Mouse (Mus musculus) ES-E14 (cell line): Measurements from ENCODE around the gene Ccl25. TPM values are rescaled to one million over a fixed set of nuclear protein-coding genes. Genes with fewer than 3 reads are reported as not detected.
"Not testable (repeated sequence)": the region's sequence is repeated elsewhere in the genome, so short reads cannot be mapped to it uniquely, and the experiment has no call there.

Source experiments
- DNase-seq: peaks from one replicate; pipeline ENCODE4 v3.0.0-alpha.2; 2013; ENCODE audit warnings: low read depth, low spot score
- H3K27ac ChIP-seq: 2 replicates; pipeline ENCODE4 v1.5.1; 2012; ENCODE audit warnings: low read depth, mild to moderate bottlenecking, low read length, moderate library complexity, mixed read lengths; ENCODE audit not compliant: poor library complexity, insufficient read depth, severe bottlenecking
- H3K36me3 ChIP-seq: 2 replicates; pipeline ENCODE4 v1.6.1; 2012; ENCODE audit warnings: mild to moderate bottlenecking, low read length, moderate library complexity, mixed read lengths; ENCODE audit not compliant: control insufficient read depth, poor library complexity, insufficient read depth, severe bottlenecking
- H3K4me1 ChIP-seq, 2 experiments: fragments of 150-350 bp in 1 of 2; sonication (generic) in 1 of 2; 2 replicates each; pipeline ENCODE4 v1.6.1; 2012; ENCODE audit warnings: low read length in 2 of 2, mild to moderate bottlenecking in 1 of 2, mixed read lengths in 1 of 2; ENCODE audit not compliant: control insufficient read depth in 2 of 2, insufficient read depth in 2 of 2, poor library complexity in 1 of 2
- H3K4me3 ChIP-seq, 2 experiments: fragments of 150-350 bp in 1 of 2; sonication (generic) in 1 of 2; 2 replicates each; pipeline ENCODE4 v1.5.1; 2012; ENCODE audit warnings: low read length in 2 of 2, low read depth in 1 of 2, mild to moderate bottlenecking in 1 of 2, mixed read lengths in 1 of 2; ENCODE audit not compliant: insufficient read depth in 1 of 2, poor library complexity in 1 of 2, severe bottlenecking in 1 of 2
- H3K9ac ChIP-seq: 2 replicates; pipeline ENCODE4 v1.6.1; 2012; ENCODE audit warnings: low read depth, mild to moderate bottlenecking, low read length, mixed read lengths; ENCODE audit not compliant: poor library complexity, insufficient read depth, severe bottlenecking
- H3K9me3 ChIP-seq: fragments of 150-350 bp; sonication (generic); 2 replicates; pipeline ENCODE4 v1.6.1; 2012; ENCODE audit warnings: low read depth, mild to moderate bottlenecking, low read length; ENCODE audit not compliant: control insufficient read depth, insufficient read depth
- CHD2 ChIP-seq: IDR thresholded peaks from 2 replicates; pipeline ENCODE4 v1.6.1; 2014; ENCODE audit warnings: mild to moderate bottlenecking, low read depth, low read length, inconsistent platforms
- HCFC1 ChIP-seq: IDR thresholded peaks from 2 replicates; pipeline ENCODE4 v1.6.1; 2012; ENCODE audit warnings: low read length, inconsistent platforms, borderline replicate concordance; ENCODE audit not compliant: insufficient read depth
- MAFK ChIP-seq: IDR thresholded peaks from 2 replicates; pipeline ENCODE4 v1.6.1; 2014; ENCODE audit warnings: mild to moderate bottlenecking, low read depth, low read length, inconsistent platforms; ENCODE audit not compliant: insufficient read depth
- ZC3H11A ChIP-seq: IDR thresholded peaks from 2 replicates; pipeline ENCODE4 v1.6.1; 2012; ENCODE audit warnings: low read depth, mild to moderate bottlenecking, inconsistent platforms, low read length, borderline replicate concordance
- ZNF384 ChIP-seq: IDR thresholded peaks from 2 replicates; pipeline ENCODE4 v1.6.1; 2012; ENCODE audit warnings: low read depth, low read length, inconsistent platforms
- in situ Hi-C, 2 experiments: fragments of 600-800 bp; cut with MboI; formaldehyde crosslinking; loops; one replicate each; pipeline ENCODE4 v1.15.1; 2025; ENCODE audit warnings: low sequenced_read_pairs in 2 of 2, inconsistent platforms in 1 of 2; ENCODE audit not compliant: unreplicated experiment in 2 of 2
- total RNA-seq: library from RNA; depleted of rRNA; stranded (reverse); fragments of 300-350 nt; gene quantifications from 2 replicates; pipeline ENCODE4 v1.2.3, GENCODE M21; 2012

Gene Ccl25
- total RNA-seq, 1 experiment, result 17.6 TPM

DNA sequence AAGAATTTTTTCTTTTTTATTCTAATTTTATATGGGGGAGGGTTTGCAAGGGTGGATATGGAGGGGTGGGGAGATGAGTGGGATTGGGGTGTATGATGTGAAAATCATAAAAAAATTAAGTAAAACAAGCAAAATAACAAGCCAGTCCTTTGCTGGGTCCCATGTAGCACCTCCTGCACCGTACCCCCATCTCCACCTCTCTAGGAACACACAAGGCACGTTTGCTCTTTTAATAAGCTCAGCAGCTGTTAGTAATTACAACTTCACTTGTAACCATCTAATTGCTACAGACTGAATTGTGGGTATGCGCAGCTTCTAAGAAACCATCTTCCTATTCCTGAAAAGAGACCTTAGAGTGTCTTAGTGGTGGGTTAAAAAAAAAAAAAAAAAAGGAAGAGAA, 15.2 kb downstream of the Ccl25 start:
- TF ChIP-seq ZNF384 (no peak), CHD2 (no peak), MAFK (no peak), ZC3H11A (no peak), HCFC1 (no peak)
- no peak overlapping the region for H3K27ac ChIP-seq
- DNase-seq, result no peak
- in situ Hi-C loops, result no loop called here
- peaks cover 11% of the 10 kb centered on the region for H3K36me3 ChIP-seq
- H3K4me1 ChIP-seq, result peaks cover 0 to 17% of the 10 kb centered on the region in 2 experiments; a peak in 2 of 4 replicates
- no peak overlapping the region for H3K4me3 ChIP-seq
- H3K9ac ChIP-seq, result no peak overlapping the region
- no peaks in the 10 kb centered on the region for H3K9me3 ChIP-seq

DNA sequence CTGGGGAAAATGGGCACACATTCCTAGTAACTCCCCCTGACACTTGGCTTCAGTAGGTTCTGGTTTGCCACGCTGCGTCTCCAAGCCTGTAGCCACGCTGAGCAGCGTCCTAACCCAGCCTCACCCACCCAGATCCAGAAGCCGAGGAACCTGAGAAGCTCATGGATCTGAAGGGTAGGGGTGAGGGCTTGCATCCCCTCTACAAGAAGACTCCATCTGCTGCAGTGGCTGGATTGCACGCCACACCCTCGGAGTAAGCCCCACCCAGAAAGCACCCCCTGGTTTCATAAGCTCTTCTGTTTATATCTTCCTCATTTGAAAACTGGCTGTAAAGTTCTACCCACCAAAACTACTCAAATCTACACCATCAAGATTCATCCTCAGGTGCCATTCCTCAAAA, 22.7 kb downstream of the Ccl25 start:
- H3K4me1 ChIP-seq, result peaks cover 3 to 18% of the 10 kb centered on the region in 2 experiments; a peak in 3 of 4 replicates
- no peak for DNase-seq
- in situ Hi-C loops, result no loop called here
- TF ChIP-seq CHD2, result no peak
- TF ChIP-seq ZNF384, result no peak
- TF ChIP-seq HCFC1, result no peak
- no peak for TF ChIP-seq ZC3H11A
- TF ChIP-seq MAFK, result no peak
- H3K36me3 ChIP-seq, result no peaks in the 10 kb centered on the region
- no peak overlapping the region for H3K27ac ChIP-seq
- H3K9ac ChIP-seq, result no peak overlapping the region
- H3K4me3 ChIP-seq, result no peak overlapping the region
- H3K9me3 ChIP-seq, result no peaks in the 10 kb centered on the region

GRCm38 (mm10) chr8:4348275-4348674, 23.3 kb downstream of the Ccl25 start:
- in situ Hi-C loops, result no loop called here
- DNase-seq, result no peak
- Histone ChIP-seq H3K27ac (no peak overlapping the region), H3K9me3 (no peaks in the 10 kb centered on the region), H3K36me3 (no peaks in the 10 kb centered on the region), H3K4me3 (no peak overlapping the region), H3K9ac (no peak overlapping the region), H3K4me1 (peaks cover 3 to 17% of the 10 kb centered on the region in 2 experiments; a peak in 3 of 4 replicates)
- TF ChIP-seq ZNF384, result no peak
- no peak for TF ChIP-seq ZC3H11A
- TF ChIP-seq CHD2, result no peak
- TF ChIP-seq HCFC1, result no peak
- no peak for TF ChIP-seq MAFK

- no peak for TF ChIP-seq CHD2
- TF ChIP-seq ZC3H11A, result no peak
- no peak for TF ChIP-seq HCFC1
- no peak for TF ChIP-seq ZNF384
- no peak for TF ChIP-seq MAFK
Measured at GRCm38 (mm10) chr8:4349335-4349734, 24.3 kb downstream of the Ccl25 start.

DNA sequence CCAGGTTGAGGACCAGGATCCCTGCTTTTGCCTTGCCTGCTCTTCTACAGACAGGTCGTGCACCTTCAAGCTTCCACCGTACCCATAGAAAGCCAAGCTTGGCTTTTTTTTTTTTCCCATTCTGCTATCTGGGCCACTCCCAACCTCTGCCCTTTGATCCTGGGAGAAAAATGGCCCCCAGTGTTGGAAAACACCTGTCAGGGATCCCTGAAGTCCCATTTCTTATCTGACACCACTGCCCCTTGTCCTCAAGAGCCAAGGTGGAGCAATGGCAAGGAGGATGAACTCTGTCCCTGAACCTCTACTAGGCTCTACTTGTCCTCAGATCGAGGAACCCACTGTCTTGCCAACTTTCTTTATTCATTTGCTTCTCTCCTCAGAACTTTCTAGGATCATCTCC, 25.6 kb downstream of the Ccl25 start:
- H3K9ac ChIP-seq, result no peak overlapping the region

More at GRCm38 (mm10) chr8:4349335-4349734, 24.3 kb downstream of the Ccl25 start:
- no peak for DNase-seq
- no peak overlapping the region for H3K4me3 ChIP-seq
- in situ Hi-C loops, result no loop called here
- H3K27ac ChIP-seq, result no peak overlapping the region
- peaks cover 3 to 19% of the 10 kb centered on the region in 2 experiments; a peak in 2 of 4 replicates for H3K4me1 ChIP-seq
- H3K9me3 ChIP-seq, result no peaks in the 10 kb centered on the region
- H3K36me3 ChIP-seq, result no peaks in the 10 kb centered on the region
- H3K9ac ChIP-seq, result no peak overlapping the region

GRCm38 (mm10) chr8:4352562-4352961, 27.6 kb downstream of the Ccl25 start:
- H3K36me3 ChIP-seq, H3K27ac ChIP-seq, H3K9me3 ChIP-seq, H3K9ac ChIP-seq, DNase-seq, H3K4me3 ChIP-seq, in situ Hi-C loops: not testable (repeated sequence)
- peaks cover 5 to 27% of the 10 kb centered on the region in 2 experiments for H3K4me1 ChIP-seq

More for the DNA sequence above, 25.6 kb downstream of the Ccl25 start:
- H3K9me3 ChIP-seq, result no peaks in the 10 kb centered on the region
- H3K4me1 ChIP-seq, result peaks cover 3 to 25% of the 10 kb centered on the region in 2 experiments; a peak in 3 of 4 replicates
- no peak overlapping the region for H3K27ac ChIP-seq
- DNase-seq, result no peak
- no peak overlapping the region for H3K4me3 ChIP-seq
- in situ Hi-C loops, result no loop called here
- H3K36me3 ChIP-seq, result no peaks in the 10 kb centered on the region
- TF ChIP-seq CHD2, result no peak
- no peak for TF ChIP-seq ZC3H11A
- no peak for TF ChIP-seq MAFK
- TF ChIP-seq ZNF384, result no peak
- TF ChIP-seq HCFC1, result no peak
